Mouse (Mus musculus) small intestine, adult 2 months (tissue): ENCODE measurements around the gene Tmem50b. TPM values are rescaled to one million over a fixed set of nuclear protein-coding genes. Genes with fewer than 3 reads are reported as not detected.
"Not testable (repeated sequence)": the region's sequence is repeated elsewhere in the genome, so short reads cannot be mapped to it uniquely, and the experiment has no call there.

Experiments
- H3K27ac ChIP-seq: fragments of 200-500 bp; 2 replicates; pipeline ENCODE4 v1.5.1; 2012; ENCODE audit warnings: low read depth, low read length, control low read depth, inconsistent platforms; ENCODE audit not compliant: insufficient read depth
- H3K27me3 ChIP-seq: fragments of 200-500 bp; 2 replicates; pipeline ENCODE4 v1.6.1; 2012; ENCODE audit warnings: mild to moderate bottlenecking, moderate library complexity, low read length, inconsistent platforms; ENCODE audit not compliant: control insufficient read depth, insufficient read depth
- H3K36me3 ChIP-seq: fragments of 200-500 bp; 2 replicates; pipeline ENCODE4 v1.6.1; 2012; ENCODE audit warnings: mild to moderate bottlenecking, low read length, control low read depth, inconsistent platforms; ENCODE audit not compliant: control insufficient read depth, insufficient read depth
- H3K4me1 ChIP-seq: fragments of 200-500 bp; 2 replicates; pipeline ENCODE4 v1.6.1; 2012; ENCODE audit warnings: low read length, inconsistent platforms, mixed read lengths; ENCODE audit not compliant: control insufficient read depth, insufficient read depth, insufficient read length
- H3K4me3 ChIP-seq: fragments of 200-500 bp; 2 replicates; pipeline ENCODE4 v1.5.1; 2012; ENCODE audit warnings: low read depth, mild to moderate bottlenecking, control low read depth, inconsistent platforms, low read length, moderate library complexity
- CTCF ChIP-seq: fragments of 200-500 bp; IDR thresholded peaks from 2 replicates; pipeline ENCODE4 v1.5.1; 2012; ENCODE audit warnings: low read depth, mild to moderate bottlenecking, control low read depth, inconsistent platforms, low read length, moderate library complexity, mixed read lengths; ENCODE audit not compliant: insufficient replicate concordance, insufficient read length; ENCODE audit errors: extremely low read depth
- POLR2A ChIP-seq: fragments of 200-500 bp; IDR thresholded peaks from 2 replicates; pipeline ENCODE4 v1.6.1; 2012; ENCODE audit warnings: low read depth, mild to moderate bottlenecking, control low read depth, inconsistent platforms, low read length, moderate library complexity
- whole genome bisulfite sequencing: fragments of 180-500 bp; shearing (Covaris S2); methylation state at CpG from one replicate; pipeline ENCODE4 v1.1.7; 2018; 5-methylcytosine and 5-hydroxymethylcytosine counted together
- polyA plus RNA-seq: library from polyadenylated mRNA; depleted of rRNA; stranded (reverse); fragments of >200 nt; gene quantifications from 2 replicates; pipeline ENCODE4 v1.2.3, GENCODE M21; 2012

Tmem50b gene
- polyA plus RNA-seq, 1 experiment: 20.0 TPM

GRCm38 (mm10) chr16:91538051-91538450 lies 59.5 kb downstream of the Tmem50b start:
- H3K4me1 ChIP-seq: peaks cover 30% of the 10 kb centered on the region
- TF ChIP-seq CTCF (no peak), POLR2A (no peak)
- H3K27ac ChIP-seq: no peak overlapping the region; the same call in 1 of the 2 replicates
- H3K27me3 ChIP-seq: no peaks in the 10 kb centered on the region
- no peak overlapping the region for H3K4me3 ChIP-seq
- 74% methylated on average over 6 of the region's 6 CpGs for WGBS
- no peaks in the 10 kb centered on the region for H3K36me3 ChIP-seq

- Histone ChIP-seq H3K27ac (no peak overlapping the region), H3K4me1 (peaks cover 37% of the 10 kb centered on the region)
Measured at GRCm38 (mm10) chr16:91537065-91537464, 60.5 kb downstream of the Tmem50b start.

GRCm38 (mm10) chr16:91536372-91536771 lies 61.2 kb downstream of the Tmem50b start:
- TF ChIP-seq POLR2A (no peak), CTCF (no peak)
- Histone ChIP-seq H3K27me3 (no peaks in the 10 kb centered on the region), H3K4me1 (peaks cover 37% of the 10 kb centered on the region), H3K27ac (no peak overlapping the region), H3K4me3 (no peak overlapping the region), H3K36me3 (no peaks in the 10 kb centered on the region)
- WGBS: 52% methylated on average over 6 of the region's 6 CpGs

More at GRCm38 (mm10) chr16:91537065-91537464, 60.5 kb downstream of the Tmem50b start:
- Histone ChIP-seq H3K27me3 (no peaks in the 10 kb centered on the region), H3K4me3 (no peak overlapping the region), H3K36me3 (no peaks in the 10 kb centered on the region)
- 81% methylated on average over 3 of the region's 3 CpGs for WGBS
- TF ChIP-seq POLR2A (no peak), CTCF (no peak)

GRCm38 (mm10) chr16:91534888-91535287 lies 62.7 kb downstream of the Tmem50b start:
- no peaks in the 10 kb centered on the region for H3K36me3 ChIP-seq
- no peaks in the 10 kb centered on the region for H3K27me3 ChIP-seq
- TF ChIP-seq CTCF (no peak), POLR2A (no peak)
- no peak overlapping the region for H3K4me3 ChIP-seq
- H3K4me1 ChIP-seq: peaks cover 37% of the 10 kb centered on the region
- 44% methylated on average over 6 of the region's 6 CpGs for WGBS
- no peak overlapping the region for H3K27ac ChIP-seq

- Histone ChIP-seq H3K4me3 (no peak overlapping the region), H3K27ac (no peak overlapping the region), H3K36me3 (no peaks in the 10 kb centered on the region), H3K4me1 (peaks cover 37% of the 10 kb centered on the region), H3K27me3 (no peaks in the 10 kb centered on the region)
- WGBS: 55% methylated on average over 13 of the region's 13 CpGs
- no peak for TF ChIP-seq POLR2A
- no peak for TF ChIP-seq CTCF
Measured at GRCm38 (mm10) chr16:91534477-91534876, 63.1 kb downstream of the Tmem50b start.

- 26% methylated on average over 23 of the region's 23 CpGs for WGBS
- Histone ChIP-seq H3K36me3 (no peaks in the 10 kb centered on the region), H3K27ac (no peak overlapping the region), H3K4me1 (peaks cover 37% of the 10 kb centered on the region), H3K27me3 (no peaks in the 10 kb centered on the region), H3K4me3 (no peak overlapping the region)
- TF ChIP-seq POLR2A (no peak), CTCF (no peak)
Measured at GRCm38 (mm10) chr16:91533097-91534001, 64.3 kb downstream of the Tmem50b start.

GRCm38 (mm10) chr16:91532429-91532828 lies 65.2 kb downstream of the Tmem50b start:
- Histone ChIP-seq H3K36me3 (no peaks in the 10 kb centered on the region), H3K4me1 (peaks cover 37% of the 10 kb centered on the region), H3K27ac (no peak overlapping the region), H3K27me3 (no peaks in the 10 kb centered on the region), H3K4me3 (no peak overlapping the region)
- no peak for TF ChIP-seq CTCF
- 25% methylated on average over 2 of the region's 2 CpGs for WGBS

GRCm38 (mm10) chr16:91531856-91532255 lies 65.7 kb downstream of the Tmem50b start:
- no peak for TF ChIP-seq CTCF
- TF ChIP-seq POLR2A: no peak
- Histone ChIP-seq H3K36me3 (no peaks in the 10 kb centered on the region), H3K4me3 (no peak overlapping the region), H3K4me1 (peaks cover 37% of the 10 kb centered on the region), H3K27me3 (no peaks in the 10 kb centered on the region), H3K27ac (no peak overlapping the region)
- WGBS: 41% methylated on average over 6 of the region's 6 CpGs

- not testable (repeated sequence) for H3K36me3 ChIP-seq, H3K27ac ChIP-seq, H3K4me3 ChIP-seq, H3K27me3 ChIP-seq
- H3K4me1 ChIP-seq: peaks cover 34% of the 10 kb centered on the region
- WGBS: 64% methylated on average over 4 of the region's 4 CpGs
Measured at GRCm38 (mm10) chr16:91530830-91531229, 66.8 kb downstream of the Tmem50b start.
